Mouse (Mus musculus) ES-E14 (cell line): ENCODE measurements around the gene Kcnk16. TPM values are rescaled to one million over a fixed set of nuclear protein-coding genes. Genes with fewer than 3 reads are reported as not detected.

Experiments
- DNase-seq: peaks from one replicate; pipeline ENCODE4 v3.0.0-alpha.2; 2013; ENCODE audit warnings: low read depth, low spot score
- H3K27ac ChIP-seq: 2 replicates; pipeline ENCODE4 v1.5.1; 2012; ENCODE audit warnings: low read depth, mild to moderate bottlenecking, low read length, moderate library complexity, mixed read lengths; ENCODE audit not compliant: poor library complexity, insufficient read depth, severe bottlenecking
- H3K36me3 ChIP-seq: 2 replicates; pipeline ENCODE4 v1.6.1; 2012; ENCODE audit warnings: mild to moderate bottlenecking, low read length, moderate library complexity, mixed read lengths; ENCODE audit not compliant: control insufficient read depth, poor library complexity, insufficient read depth, severe bottlenecking
- H3K4me1 ChIP-seq, 2 experiments: fragments of 150-350 bp in 1 of 2; sonication (generic) in 1 of 2; 2 replicates each; pipeline ENCODE4 v1.6.1; 2012; ENCODE audit warnings: low read length in 2 of 2, mild to moderate bottlenecking in 1 of 2, mixed read lengths in 1 of 2; ENCODE audit not compliant: control insufficient read depth in 2 of 2, insufficient read depth in 2 of 2, poor library complexity in 1 of 2
- H3K4me3 ChIP-seq, 2 experiments: fragments of 150-350 bp in 1 of 2; sonication (generic) in 1 of 2; 2 replicates each; pipeline ENCODE4 v1.5.1; 2012; ENCODE audit warnings: low read length in 2 of 2, low read depth in 1 of 2, mild to moderate bottlenecking in 1 of 2, mixed read lengths in 1 of 2; ENCODE audit not compliant: insufficient read depth in 1 of 2, poor library complexity in 1 of 2, severe bottlenecking in 1 of 2
- H3K9ac ChIP-seq: 2 replicates; pipeline ENCODE4 v1.6.1; 2012; ENCODE audit warnings: low read depth, mild to moderate bottlenecking, low read length, mixed read lengths; ENCODE audit not compliant: poor library complexity, insufficient read depth, severe bottlenecking
- H3K9me3 ChIP-seq: fragments of 150-350 bp; sonication (generic); 2 replicates; pipeline ENCODE4 v1.6.1; 2012; ENCODE audit warnings: low read depth, mild to moderate bottlenecking, low read length; ENCODE audit not compliant: control insufficient read depth, insufficient read depth
- CHD2 ChIP-seq: IDR thresholded peaks from 2 replicates; pipeline ENCODE4 v1.6.1; 2014; ENCODE audit warnings: mild to moderate bottlenecking, low read depth, low read length, inconsistent platforms
- HCFC1 ChIP-seq: IDR thresholded peaks from 2 replicates; pipeline ENCODE4 v1.6.1; 2012; ENCODE audit warnings: low read length, inconsistent platforms, borderline replicate concordance; ENCODE audit not compliant: insufficient read depth
- MAFK ChIP-seq: IDR thresholded peaks from 2 replicates; pipeline ENCODE4 v1.6.1; 2014; ENCODE audit warnings: mild to moderate bottlenecking, low read depth, low read length, inconsistent platforms; ENCODE audit not compliant: insufficient read depth
- ZC3H11A ChIP-seq: IDR thresholded peaks from 2 replicates; pipeline ENCODE4 v1.6.1; 2012; ENCODE audit warnings: low read depth, mild to moderate bottlenecking, inconsistent platforms, low read length, borderline replicate concordance
- ZNF384 ChIP-seq: IDR thresholded peaks from 2 replicates; pipeline ENCODE4 v1.6.1; 2012; ENCODE audit warnings: low read depth, low read length, inconsistent platforms
- in situ Hi-C, 2 experiments: fragments of 600-800 bp; cut with MboI; formaldehyde crosslinking; loops; one replicate each; pipeline ENCODE4 v1.15.1; 2025; ENCODE audit warnings: low sequenced_read_pairs in 2 of 2, inconsistent platforms in 1 of 2; ENCODE audit not compliant: unreplicated experiment in 2 of 2
- total RNA-seq: library from RNA; depleted of rRNA; stranded (reverse); fragments of 300-350 nt; gene quantifications from 2 replicates; pipeline ENCODE4 v1.2.3, GENCODE M21; 2012

The Kcnk16 gene
- total RNA-seq, 1 experiment: not detected

- in situ Hi-C loops: no loop called here
- Histone ChIP-seq H3K36me3 (no peaks in the 10 kb centered on the region), H3K9ac (peak overlapping the region; percentile 56; the same call in 1 of the 2 replicates), H3K4me1 (0 out of 4 replicates have a peak, but pooled peaks cover 0 to 2% of the 10 kb centered on the region in 2 experiments), H3K4me3 (peak overlapping the region; percentile 67 to 75; a peak in 3 of 4 replicates), H3K27ac (no peak overlapping the region), H3K9me3 (no peaks in the 10 kb centered on the region)
- TF ChIP-seq HCFC1 (no peak), CHD2 (no peak), ZC3H11A (no peak), MAFK (no peak), ZNF384 (no peak)
- DNase-seq: no peak
Measured at GRCm38 (mm10) chr14:20294947-20295346, 25.9 kb upstream of the Kcnk16 start.

DNA sequence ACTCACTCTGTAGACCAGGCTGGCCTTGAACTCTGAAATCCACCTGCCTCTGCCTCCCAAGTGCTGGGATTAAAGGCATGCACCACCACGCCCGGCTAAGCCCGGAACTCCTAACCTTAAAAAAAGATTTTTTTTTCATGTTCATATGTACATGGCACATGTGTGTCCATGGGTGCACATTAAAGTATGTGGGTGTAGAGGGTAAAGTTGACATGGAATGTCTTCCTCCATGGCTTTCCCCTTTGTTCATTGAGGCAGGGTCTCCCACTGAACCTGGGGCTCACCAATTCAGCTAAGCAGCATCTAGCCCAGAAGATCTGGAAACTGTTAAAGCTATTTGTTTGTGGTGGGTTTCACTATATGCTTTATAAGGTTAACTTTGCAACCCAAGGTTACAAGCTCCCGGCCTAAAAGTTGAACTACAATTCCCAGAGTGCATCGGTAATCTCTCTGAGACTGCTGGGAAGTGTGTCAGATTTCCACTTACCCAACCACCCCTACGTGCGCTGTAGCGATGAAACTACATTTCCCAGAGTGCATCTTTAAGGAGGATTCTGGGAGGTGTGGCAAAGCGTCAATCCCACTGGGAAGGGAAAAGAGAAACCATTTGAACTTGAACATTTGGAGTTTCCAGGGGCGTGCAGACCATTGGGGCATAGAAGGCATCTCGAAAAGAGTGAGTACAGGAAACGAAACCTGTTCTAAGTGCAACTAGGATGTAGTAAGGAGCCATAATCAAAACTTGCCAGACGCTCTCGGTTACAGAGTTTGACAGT lies 25.3 kb upstream of the Kcnk16 start, which contains the start of gene Nudt13:
Gene Nudt13 (plus strand): TSS at position 581 of the 776 bp plus-strand sequence.
- no peaks in the 10 kb centered on the region for H3K9me3 ChIP-seq
- in situ Hi-C loops: no loop called here
- H3K4me3 ChIP-seq: peak within 1 kb of the TSS; percentile 67 to 75
- no peaks in the 10 kb centered on the region for H3K4me1 ChIP-seq
- peak; percentile 83 for DNase-seq
- TF ChIP-seq CHD2: peak; percentile 85; the same call in 1 of the 2 replicates
- TF ChIP-seq HCFC1: peak; percentile 100
- TF ChIP-seq MAFK: no peak
- peak within 1 kb of the TSS; percentile 56 for H3K9ac ChIP-seq
- H3K27ac ChIP-seq: no peak within 1 kb of the TSS
- H3K36me3 ChIP-seq: no peaks in the 10 kb centered on the region

GRCm38 (mm10) chr14:20291391-20291790 lies 22.4 kb upstream of the Kcnk16 start:
- Histone ChIP-seq H3K36me3 (no peaks in the 10 kb centered on the region), H3K9ac (no peak overlapping the region), H3K4me3 (no peak overlapping the region), H3K4me1 (no peaks in the 10 kb centered on the region), H3K9me3 (peaks cover 7% of the 10 kb centered on the region; the same call in 1 of the 2 replicates), H3K27ac (no peak overlapping the region)
- TF ChIP-seq ZC3H11A (no peak), CHD2 (no peak), MAFK (no peak), HCFC1 (no peak), ZNF384 (no peak)
- no peak for DNase-seq
- in situ Hi-C loops: no loop called here

DNA sequence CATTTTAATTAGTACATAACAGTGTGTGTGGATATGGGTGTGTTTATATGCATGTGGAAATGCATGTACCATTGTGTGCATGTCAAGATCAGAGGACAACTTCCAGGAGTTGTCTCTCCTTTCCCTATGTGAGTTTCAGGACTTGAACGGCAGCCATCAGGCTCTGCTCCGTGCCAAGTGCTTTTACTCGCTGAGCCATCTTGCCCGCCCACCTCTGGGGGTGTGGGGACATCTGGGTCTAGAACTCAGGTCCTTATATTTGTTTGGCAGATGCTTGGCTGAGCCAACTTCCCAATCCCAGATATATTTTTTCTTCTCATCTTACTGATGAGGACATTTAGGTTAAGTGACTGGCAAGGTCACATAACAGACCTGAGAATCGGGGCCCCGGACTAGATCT lies 578 bp downstream of the Kcnk16 start:
- in situ Hi-C loops: loop anchor here (25.0 kb wide), 3 partner anchors 356 to 581 kb away; no protein-coding TSS in a partner anchor
- Histone ChIP-seq H3K36me3 (no peaks in the 10 kb centered on the region), H3K27ac (no peak overlapping the region), H3K9me3 (no peaks in the 10 kb centered on the region), H3K4me1 (no peaks in the 10 kb centered on the region), H3K4me3 (no peak overlapping the region), H3K9ac (no peak overlapping the region)
- no peak for TF ChIP-seq HCFC1
- TF ChIP-seq ZNF384: no peak
- TF ChIP-seq MAFK: no peak
- TF ChIP-seq ZC3H11A: no peak
- TF ChIP-seq CHD2: no peak
- DNase-seq: no peak
